Mouse (Mus musculus) CD8-positive naive resting alpha-beta T cell, adult 2 months (primary cell): ENCODE data around the gene Tpgs1.

ENCODE experiments used
- DNase-seq, 2 experiments: peaks; one replicate each; pipeline ENCODE4 v3.0.0; 2022; ENCODE audit warnings: low read depth in 2 of 2, low spot score in 2 of 2

Gene Tpgs1

DNA sequence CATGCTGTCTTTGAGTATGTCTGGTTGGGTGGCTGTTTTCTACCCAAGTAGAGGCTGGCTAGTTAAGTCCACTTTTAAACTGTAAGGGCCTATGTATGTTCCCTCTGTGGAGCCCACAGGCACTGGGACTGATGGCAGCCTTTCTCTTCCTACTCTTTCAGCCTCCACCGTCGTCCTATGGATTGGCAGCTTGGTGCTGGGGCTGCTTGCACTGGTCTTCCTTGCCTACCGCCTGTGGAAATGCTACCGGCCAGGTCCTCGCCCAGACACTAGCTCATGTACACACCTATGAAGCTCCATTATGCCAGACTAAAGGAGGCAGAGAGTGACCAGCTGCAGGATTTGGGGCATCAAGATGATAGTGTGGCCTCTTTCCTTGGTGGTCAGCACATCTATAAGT, 1.1 kb upstream of the Tpgs1 start:
- no peak for DNase-seq

DNA sequence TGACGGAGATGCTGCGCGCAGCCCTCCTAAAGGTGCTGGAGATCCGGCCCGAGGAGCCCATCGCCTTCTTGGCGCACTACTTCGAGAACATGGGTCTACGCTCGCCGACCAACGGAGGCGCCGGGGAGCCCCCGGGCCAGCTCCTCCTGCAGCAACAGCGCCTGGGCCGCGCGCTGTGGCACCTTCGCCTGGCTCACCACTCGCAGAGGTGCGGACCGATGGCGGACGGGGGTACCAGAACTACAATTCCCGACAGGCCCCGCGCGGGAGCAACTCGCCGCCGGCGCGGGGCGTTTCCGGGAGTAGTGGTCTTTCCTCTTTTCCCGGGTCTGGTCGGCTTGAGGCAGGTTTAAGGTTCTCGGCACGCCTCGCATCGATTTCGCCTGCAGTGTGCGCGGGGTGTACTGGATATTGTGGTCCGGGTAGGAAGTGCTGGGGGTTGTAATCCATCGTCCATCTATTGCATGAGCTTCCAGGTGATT, 448 bp downstream of the Tpgs1 start:
- peak; percentile 43 to 51 for DNase-seq

DNA sequence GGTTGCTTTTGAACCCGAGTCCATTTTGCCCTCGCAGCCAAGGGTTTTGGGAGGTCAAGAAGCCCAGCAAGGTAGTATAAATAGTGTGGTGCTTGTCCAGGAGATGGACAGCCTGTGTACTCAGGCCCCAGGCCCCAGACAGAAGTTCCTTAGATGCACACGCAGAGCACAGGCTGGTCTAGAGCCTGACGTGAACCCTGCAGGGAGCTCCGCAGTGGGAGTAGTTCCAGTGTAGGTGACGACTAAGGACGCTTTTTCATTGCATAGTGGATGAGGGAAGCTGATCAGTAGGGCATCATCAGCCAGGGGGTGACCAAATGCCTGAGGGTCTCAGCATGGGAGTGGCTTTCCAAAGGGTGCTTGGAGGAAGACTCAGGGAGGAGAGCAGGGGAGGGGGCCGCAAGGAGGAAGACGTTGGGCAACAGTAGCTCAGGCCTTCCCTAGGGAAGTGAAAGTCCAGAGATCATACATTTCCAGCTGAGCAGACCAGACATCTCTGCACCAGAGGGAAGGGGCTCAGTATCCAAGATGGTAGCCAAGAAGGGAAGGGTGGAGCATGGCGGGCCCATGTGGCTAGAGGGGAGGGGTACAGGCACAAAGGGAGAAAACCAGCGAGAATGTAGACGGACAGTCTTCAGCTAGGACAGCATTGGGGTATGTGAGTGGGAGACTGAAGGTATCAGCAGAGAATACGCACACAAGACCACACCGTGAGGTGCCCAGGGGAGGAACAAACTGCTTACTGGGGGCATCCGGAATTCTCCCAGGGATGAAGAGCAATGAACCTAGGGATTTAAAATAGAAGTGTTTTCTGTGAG, 1.1 kb downstream of the Tpgs1 start:
- no peak for DNase-seq

DNA sequence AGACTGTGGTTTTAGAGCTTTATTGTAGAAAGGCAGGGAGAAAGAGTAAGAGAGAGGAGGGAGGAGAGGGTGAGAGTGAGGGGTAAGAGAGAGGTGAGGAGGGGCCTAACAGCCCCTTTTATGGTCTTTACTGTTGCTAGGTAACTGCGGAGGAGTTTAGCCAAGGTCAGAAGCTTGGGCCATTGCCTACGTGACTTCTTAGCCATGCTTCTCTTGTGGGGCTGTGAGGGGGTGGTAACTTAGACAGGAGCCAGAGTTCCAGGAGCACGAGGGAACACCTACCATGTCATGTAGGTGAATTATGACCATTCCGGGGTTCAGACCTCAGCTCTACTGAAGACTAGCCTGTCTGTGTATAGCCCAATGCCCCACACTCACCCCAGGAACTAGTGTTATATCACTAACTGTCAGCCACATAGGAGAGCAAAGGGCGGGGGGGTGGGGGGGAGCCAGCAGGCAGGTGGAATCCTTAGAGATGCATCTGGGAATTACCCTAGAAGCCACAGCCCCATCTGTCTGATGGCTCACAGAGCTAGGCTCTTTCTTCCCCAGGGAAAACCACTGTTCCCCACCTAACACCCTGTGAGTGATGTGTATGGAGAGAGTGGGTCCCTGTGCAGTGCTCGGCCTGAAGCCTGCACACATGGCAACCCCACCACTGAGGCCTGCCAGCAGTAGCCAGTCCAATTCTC, 2.4 kb downstream of the Tpgs1 start:
- DNase-seq = no peak

DNA sequence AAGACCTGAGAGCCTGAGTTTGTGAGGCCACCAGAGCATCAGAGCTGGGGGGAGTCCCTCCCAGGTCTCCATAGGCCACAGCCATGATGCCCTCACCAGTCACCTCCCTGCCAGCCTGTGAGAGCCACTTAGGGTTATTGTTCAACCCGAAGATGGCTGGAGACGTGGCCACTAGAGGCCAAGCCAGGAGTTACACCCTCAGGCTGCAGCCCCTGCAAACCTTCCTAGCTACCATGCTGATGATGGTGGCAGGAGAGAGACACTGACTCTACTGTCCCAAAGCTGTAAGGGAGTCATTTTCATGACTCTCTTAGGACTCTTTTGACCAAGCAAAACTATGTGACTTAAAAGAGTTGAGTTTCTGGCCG, 2.9 kb downstream of the Tpgs1 start:
- DNase-seq = no peak

DNA sequence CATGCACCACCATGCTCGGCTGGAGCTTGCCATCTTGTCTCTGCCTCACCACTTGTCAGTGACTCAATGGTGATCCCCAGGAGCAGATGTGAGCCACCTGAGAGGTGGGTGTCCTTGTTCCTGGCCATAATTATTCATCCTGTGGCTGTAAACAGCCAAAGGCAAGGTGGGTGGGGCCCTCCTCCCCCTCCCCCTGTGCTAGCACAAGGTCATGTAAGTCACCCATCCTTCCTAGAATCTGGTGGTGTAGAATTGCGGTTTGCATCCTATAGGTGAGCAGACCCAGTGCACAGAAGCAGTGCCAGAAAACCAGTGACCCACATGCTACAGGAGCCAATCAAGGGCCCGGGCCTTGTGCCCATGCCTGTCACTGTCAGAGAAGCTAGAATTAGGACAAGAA, 3.9 kb downstream of the Tpgs1 start:
- DNase-seq = no peak

DNA sequence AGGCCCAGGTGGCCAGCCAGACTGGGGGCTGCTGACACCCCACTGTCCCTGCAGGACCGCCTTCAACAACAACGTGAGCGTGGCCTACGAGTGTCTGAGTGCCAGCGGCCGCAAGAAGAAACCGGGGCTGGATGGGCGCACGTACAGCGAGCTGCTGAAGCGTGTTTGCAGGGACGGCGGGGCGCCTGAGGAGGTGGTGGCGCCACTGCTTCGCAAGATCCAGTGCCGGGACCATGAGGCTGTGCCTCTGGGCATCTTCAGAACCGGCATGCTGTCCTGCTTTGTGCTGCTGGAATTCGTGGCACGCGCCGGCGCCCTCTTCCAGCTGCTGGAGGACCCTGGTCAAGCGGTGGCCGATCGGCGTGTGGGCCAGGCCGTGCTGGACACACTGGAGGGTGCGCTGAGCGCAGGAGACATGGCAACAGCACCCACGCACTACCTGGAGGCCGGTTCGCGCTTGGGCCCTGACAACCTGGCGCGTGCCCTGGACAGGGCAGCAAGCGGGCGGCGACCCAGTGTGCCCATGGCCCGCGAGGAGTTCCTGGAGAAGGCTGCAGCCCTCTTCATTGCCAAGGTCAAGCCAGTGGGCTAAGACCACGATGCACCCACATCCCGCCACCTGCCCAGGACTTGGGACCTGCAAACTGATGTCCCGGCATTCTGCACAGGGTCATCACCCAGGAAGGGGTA, 6.3 kb downstream of the Tpgs1 start:
- no peak for DNase-seq

DNA sequence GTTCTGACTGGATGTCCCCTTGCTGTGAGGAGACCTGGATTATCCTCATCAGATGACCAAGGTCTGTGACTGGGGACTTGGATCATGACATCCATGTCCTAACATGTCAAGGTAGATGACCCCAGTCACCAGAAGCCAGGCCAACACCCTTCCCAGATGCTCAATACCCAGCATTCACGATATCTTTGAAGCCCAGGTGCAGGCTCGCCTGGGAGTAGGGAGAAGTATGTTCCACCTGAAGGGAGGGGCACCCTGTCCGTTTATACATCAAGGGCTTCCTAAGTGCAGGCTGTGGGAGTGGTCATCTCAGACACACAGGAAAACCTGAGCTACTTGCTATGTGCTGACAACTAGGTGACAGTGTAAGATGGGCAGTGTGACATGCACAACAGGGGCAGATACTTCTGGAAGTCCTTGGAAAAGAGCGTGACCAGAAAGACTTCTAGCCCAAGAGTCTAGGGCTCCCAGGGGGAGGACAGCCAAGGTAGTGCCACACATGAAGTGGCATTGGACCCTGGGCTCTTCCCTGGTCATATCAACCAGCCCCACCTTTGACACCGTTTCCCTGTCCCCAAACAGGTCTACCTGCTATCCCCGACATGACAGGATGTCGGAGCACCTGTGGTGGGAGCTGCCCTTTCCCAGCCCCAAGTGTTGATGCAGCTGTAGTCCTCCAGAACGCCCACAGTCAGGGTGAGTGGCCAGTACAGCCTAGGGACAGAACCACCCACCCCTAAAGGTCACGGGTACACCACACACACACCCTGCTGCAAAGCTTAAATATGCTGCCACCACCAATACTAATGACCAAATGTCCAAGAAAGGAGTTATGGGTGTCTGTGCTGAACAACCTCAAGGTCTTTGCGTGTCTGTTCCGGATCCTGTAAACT, 11.7 kb downstream of the Tpgs1 start:
- DNase-seq = no peak

DNA sequence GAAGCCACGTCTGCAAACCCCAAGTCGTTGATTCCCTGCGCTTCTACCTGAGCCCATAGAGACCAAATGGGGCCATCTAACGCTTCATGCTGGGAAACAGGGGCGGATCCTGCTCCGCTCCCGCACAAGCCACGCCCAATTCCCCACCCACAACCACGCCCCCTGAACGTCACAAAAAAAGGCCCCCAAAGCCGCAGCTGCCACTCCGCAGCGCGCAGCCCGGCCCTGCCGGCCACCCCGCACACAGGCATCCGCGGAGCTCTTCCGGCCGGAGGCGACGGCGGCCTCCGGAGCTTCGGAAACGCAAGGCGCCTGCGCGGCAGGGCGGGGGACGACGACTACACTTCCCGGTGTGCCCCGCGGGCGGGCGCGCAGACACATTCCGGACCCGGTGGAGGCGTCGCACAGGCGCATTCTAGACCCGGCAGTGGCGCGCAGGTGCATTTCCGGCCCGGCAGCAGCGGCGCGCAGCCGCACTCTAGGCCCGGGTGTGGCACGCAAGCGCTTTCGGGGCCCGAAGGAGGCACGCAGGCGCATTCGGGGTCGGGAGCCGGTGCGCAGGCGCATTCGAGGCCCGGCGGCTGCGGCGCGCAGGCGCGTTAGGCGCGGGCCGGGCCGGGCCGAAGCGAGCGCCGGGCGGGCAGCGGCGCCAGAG, 12.5 kb downstream of the Tpgs1 start, which contains the start of gene Cdc34:
TSS of gene Cdc34 (plus strand) at position 605 of the 655 bp plus-strand sequence.
- DNase-seq = peak; percentile 98 to 99

DNA sequence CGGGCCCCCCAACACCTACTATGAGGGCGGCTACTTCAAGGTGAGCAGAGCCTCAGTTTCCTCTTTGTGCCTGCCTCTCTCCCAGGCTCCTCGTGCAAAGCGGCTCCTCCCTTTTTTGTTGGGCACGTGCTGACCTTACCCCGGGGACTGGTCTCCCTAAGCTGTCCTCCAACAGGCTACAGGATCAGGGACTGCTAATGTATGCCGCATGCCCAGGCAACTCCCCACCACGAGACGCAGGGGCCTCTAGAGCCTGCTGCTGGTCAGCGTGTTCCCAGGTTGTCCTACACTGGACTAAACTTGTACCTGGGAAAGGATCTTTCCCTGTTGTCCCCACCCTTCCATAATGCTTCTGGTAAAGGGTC, 13.4 kb downstream of the Tpgs1 start:
- DNase-seq = peak in 1 of 2 experiments; percentile 21

DNA sequence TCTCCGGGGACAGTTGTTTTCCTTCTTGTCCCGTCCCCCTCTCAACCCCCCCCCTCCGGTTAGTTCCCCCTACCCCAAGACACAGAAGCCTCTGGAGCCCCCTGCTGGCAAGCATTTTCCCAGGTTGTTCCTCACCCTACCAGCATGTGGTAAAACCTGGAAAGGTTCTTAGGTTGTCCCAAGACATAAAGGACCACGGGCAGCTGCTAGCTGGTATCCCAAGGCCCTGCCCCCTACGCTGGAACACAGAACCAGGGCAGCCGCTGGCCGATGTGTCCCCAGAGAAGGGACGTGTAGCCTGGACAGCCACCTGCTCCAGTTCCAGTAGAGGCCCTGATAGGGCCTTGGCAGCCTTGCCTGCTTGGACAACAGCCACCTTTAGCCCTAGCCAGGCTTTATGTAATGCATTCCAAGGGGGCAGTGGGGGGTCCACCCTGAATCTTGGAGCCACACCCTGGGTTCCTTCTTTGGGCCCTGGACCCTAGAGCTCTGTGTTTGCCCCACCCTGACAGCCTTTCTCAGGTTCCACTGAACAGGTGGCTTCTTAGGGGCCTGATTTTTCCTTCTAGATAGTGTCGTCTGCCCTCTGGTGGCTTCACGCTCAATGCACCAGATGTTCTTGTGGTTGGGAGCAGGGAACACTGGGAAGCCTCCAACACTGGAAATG, 13.9 kb downstream of the Tpgs1 start:
- peak in 1 of 2 experiments; percentile 40 for DNase-seq

DNA sequence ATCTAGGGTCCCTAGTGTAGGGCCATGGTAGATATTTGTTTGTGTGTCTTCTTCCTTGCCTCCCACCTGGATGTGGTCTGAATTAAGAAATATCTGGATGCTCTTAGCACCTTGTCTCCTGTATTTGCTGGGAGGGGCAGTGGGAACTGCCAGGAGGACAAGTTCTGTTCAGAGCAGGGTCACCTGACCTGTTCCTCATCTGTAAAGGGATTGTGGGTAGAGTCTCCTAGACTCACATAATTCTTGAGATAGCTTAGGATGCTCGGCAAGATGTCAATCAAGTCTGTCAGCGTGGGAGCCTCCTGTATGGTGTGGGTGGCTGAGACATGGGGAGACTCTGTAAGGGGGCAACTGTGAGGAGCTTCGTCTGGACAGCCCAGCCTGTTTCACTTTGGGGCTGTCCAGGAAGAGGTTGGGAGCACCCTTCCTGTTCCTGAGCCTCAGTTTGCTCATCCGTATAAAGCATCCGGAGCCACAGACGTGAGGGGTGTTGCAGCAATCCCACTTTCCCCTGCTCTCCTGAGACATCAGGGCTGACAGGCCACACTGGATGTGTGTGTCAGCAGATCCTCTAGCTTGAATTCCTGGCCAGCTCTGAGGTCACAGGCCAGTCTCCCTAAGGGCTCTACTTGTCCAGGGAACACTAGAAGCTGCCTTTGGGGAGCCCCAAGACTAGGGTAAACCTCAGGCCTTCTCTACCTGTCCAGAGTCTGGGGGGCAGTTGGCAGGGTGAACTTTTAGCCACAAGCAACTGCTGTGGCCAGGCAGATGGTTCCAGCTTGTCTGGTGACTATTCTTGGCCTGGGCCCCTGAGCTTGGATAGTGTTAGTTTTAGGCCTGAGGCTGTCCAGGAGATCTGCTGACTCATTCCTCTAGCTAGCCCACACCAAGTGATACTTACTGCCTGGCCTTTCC, 14.8 kb downstream of the Tpgs1 start:
- no peak for DNase-seq

DNA sequence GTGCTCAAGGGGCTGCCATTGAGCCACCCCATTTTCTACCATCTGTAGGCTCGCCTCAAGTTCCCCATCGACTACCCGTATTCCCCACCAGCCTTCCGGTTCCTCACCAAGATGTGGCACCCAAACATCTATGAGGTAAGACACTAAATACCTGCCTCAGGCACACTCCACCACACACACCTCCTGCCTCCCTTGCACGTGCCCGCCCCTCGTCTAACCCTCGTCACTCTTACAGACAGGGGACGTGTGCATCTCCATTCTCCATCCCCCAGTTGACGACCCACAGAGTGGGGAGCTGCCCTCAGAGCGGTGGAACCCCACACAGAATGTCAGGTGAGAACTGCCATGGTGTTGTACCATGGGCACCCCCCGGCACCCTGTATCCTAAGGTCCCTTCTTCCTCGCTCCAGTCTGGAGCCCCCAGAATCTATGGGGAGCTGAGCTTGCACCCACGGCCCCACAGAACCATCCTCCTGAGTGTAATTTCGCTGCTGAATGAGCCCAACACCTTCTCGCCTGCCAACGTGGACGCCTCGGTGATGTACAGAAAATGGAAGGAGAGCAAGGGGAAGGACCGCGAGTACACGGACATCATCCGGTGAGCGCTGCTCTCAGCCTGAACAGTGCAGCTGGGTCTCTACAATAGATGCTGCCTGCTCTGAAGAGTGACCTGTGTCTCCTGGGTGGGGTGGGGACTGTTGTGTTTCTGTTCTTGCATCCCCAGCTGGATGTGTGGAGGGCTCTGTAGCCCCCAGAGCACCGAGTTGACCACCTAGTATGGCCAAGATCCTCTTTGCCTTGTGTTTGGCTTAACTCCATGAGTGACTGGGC, 15.8 kb downstream of the Tpgs1 start:
- no peak for DNase-seq

DNA sequence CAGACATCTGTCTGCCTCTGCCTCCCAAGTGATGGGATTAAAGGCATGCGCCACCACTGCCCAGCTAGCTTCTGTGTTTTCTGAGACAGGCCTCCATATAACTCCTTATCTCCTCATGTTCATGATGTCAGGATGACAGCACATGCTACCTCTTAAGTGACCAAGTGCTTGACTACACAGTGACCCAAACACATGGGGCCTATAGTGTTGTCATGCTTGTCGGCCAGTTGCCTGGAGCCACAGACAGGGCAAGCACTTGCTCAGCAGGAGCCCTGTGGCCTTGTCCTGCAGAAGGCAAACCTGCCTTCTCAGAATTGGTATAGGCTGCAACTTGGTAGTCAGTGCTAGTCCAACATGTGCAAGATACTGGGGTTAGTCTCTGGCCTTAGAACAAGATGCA, 17.1 kb downstream of the Tpgs1 start:
- no peak for DNase-seq

DNA sequence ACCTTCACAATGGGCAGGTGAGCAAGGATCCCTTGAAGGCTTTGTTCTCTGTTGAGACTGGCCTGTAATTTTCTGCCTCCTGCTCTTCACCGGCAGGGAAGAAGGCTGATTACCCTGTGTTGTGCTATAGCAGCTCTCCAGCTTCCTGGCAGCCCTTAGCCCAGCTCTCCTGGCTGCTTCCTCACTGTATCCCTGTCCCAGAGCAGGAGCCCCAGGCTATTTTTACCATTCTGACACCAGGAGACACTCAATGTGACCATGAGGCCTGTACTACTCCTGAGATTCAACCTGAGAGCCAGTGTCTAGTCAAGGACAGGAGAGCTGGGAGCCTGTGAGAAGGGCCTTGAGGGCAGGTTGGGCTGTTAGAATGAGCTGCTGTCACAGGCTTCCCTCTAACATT, 17.5 kb downstream of the Tpgs1 start:
- no peak for DNase-seq

DNA sequence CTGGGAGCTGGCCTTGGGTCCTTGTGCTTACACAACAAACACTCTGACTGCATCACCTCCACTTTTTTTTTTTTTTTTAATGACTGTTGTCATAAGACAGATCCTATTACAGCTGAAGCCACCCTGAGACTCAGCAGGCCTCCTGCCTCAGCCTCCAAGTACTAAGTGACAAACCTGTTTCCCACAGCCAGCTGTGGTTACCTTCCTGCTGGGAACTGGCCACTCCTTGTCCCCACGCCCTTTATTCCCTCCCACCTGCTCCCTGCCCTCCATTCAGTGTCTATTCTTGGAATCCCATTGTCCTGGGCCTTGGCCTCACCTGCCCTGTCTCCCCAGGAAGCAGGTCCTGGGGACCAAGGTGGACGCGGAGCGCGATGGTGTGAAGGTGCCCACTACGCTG, 18.3 kb downstream of the Tpgs1 start:
- no peak for DNase-seq

DNA sequence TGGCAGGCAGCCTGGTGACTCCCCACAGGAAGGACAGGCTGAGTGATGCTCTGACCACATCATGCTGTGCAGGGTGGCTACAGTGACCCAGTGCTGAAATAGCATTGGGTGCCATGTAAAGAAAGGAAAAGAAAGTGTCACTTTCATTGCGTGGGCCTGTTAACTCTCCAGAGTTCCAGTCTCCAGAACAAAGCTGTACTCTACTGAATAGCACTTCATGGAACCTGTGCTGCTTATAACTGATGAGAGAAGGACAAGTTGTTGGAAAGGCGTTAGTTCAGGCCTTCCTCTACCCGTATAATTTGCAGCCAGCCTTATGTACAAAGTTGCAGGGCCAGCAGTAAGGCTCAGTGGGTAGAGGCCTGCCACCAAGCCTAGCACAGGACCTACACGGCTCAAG, 19.6 kb downstream of the Tpgs1 start, which contains the start of gene Gzmm:
TSS of gene Gzmm (plus strand) at position 301 of the 400 bp plus-strand sequence.
- DNase-seq = no peak

DNA sequence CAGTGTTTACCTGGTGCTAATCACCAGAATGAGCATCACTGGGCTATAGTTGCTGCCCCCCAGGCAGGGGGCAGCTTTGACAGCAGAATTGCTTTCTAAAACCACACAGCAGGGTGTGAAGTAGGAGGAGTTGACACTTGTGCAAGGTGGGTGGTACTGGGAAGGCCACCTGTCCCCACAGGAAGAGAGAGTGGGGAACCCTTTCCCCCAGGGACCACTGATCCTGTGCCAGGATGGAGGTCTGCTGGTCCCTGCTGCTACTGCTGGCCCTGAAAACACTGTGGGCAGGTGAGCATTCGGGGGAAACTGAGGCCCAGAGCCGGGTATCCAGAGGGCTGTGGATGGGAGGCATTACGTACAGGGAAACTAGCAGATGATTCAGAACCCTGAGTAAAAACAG, 20.0 kb downstream of the Tpgs1 start:
- no peak for DNase-seq
